Mouse (Mus musculus) midbrain, embryonic 12.5 days (tissue): Measurements from ENCODE around the gene Hs6st1. TPM values are rescaled to one million over a fixed set of nuclear protein-coding genes. Genes with fewer than 3 reads are reported as not detected.

Experiments used
- ATAC-seq: fragments of 200-750 bp; cut with Nextera tagmentation; 2 replicates; pipeline ENCODE4 v1.8.0; 2017; ENCODE audit warnings: low read depth, moderate TSS enrichment, moderate library complexity; ENCODE audit not compliant: low FRiP score
- H3K27ac ChIP-seq: fragments of 300-500 bp; sonication (generic); replicated peaks from 2 replicates; pipeline ENCODE4 v1.5.1; 2016; ENCODE audit warnings: mild to moderate bottlenecking
- H3K27me3 ChIP-seq: fragments of 300-500 bp; sonication (generic); 2 replicates; pipeline ENCODE4 v1.6.1; 2016; ENCODE audit warnings: mild to moderate bottlenecking
- H3K36me3 ChIP-seq: fragments of 300-500 bp; sonication (generic); 2 replicates; pipeline ENCODE4 v1.6.1; 2016
- H3K4me1 ChIP-seq: fragments of 300-500 bp; sonication (generic); 2 replicates; pipeline ENCODE4 v1.6.1; 2016
- H3K4me2 ChIP-seq: fragments of 300-500 bp; sonication (generic); replicated peaks from 2 replicates; pipeline ENCODE4 v1.6.1; 2016; ENCODE audit warnings: mild to moderate bottlenecking, moderate library complexity
- H3K4me3 ChIP-seq: fragments of 300-500 bp; sonication (generic); 2 replicates; pipeline ENCODE4 v1.5.1; 2016; ENCODE audit warnings: mild to moderate bottlenecking
- H3K9ac ChIP-seq: fragments of 300-500 bp; sonication (generic); replicated peaks from 2 replicates; pipeline ENCODE4 v1.6.1; 2016; ENCODE audit warnings: mild to moderate bottlenecking, moderate library complexity
- H3K9me3 ChIP-seq: fragments of 300-500 bp; sonication (generic); 2 replicates; pipeline ENCODE4 v1.6.1; 2016; ENCODE audit warnings: mild to moderate bottlenecking
- WGBS: fragments of 180-500 bp; shearing (Covaris S2); methylation state at CpG from one replicate; pipeline ENCODE4 v1.1.7; 2016; 5-methylcytosine and 5-hydroxymethylcytosine counted together
- microRNA-seq: library from miRNA; unstranded; fragments of <30 nt; microRNA quantifications from one replicate; pipeline ENCODE4, GENCODE M21; 2017
- polyA plus RNA-seq: library from polyadenylated mRNA; unstranded; fragments of >200 nt; fragmentation: Nextera tagmentation; extraction: Ambion mirVana; gene quantifications from 2 replicates; pipeline ENCODE4 v1.2.1, GENCODE M21; 2016

The Hs6st1 gene
- polyA plus RNA-seq, 1 experiment from 2014 or later = 10.8 TPM

DNA sequence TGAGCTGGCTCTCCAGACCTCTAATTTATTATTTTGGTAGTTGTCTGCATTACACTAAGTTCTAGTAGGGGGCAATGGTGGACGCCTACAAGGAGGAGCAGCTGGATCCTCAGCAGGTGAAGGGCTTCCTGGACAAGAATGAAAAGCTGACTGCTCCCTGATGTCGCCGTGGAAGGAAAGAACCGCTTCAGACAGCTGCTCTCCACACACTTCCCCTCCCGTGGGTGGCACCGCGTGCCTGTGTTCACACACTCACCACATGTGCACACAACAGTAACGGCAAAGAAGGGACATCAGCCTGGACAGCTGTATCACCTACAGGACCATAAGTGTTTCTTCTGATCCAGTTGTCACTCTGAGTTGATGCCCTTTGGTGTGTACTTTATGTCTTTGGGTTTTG, 64.8 kb downstream of the Hs6st1 start:
- no peak overlapping the region for H3K27ac ChIP-seq
- WGBS = 76% methylated on average over 8 of the region's 8 CpGs
- no peak overlapping the region for H3K9ac ChIP-seq
- H3K4me2 ChIP-seq = no peak overlapping the region
- H3K4me1 ChIP-seq = peaks cover 3% of the 10 kb centered on the region; the same call in 1 of the 2 replicates
- H3K4me3 ChIP-seq = no peak overlapping the region
- H3K36me3 ChIP-seq = no peaks in the 10 kb centered on the region
- no peaks in the 10 kb centered on the region for H3K27me3 ChIP-seq
- no peak for ATAC-seq
- no peaks in the 10 kb centered on the region for H3K9me3 ChIP-seq

DNA sequence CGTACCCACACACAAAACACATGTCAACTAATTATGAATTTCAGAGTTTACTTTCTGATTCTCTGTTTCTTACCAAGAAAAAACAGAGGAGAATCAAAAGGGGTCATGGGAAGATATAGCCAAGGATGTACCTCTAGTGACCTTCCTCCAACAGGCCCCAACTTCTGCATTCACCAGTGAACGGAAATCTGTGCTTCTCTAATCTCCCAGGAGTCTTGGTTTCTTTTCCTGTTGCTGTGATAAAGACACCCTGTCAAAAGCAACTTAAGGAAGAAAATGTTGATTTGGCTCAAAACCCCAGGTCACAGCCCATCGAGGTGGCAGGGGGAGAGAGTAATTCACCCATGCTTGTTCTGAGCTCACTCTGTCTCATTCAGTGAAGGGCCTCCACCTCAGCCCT, 65.4 kb downstream of the Hs6st1 start:
- 85% methylated on average over 3 of the region's 3 CpGs for WGBS
- no peak for ATAC-seq

GRCm38 (mm10) chr1:36134584-36134983, 66.4 kb downstream of the Hs6st1 start:
- no peak overlapping the region for H3K4me2 ChIP-seq
- no peak overlapping the region for H3K9ac ChIP-seq
- H3K27ac ChIP-seq = no peak overlapping the region
- H3K36me3 ChIP-seq = no peaks in the 10 kb centered on the region
- no peak for ATAC-seq
- WGBS = 3% methylated on average over 3 of the region's 3 CpGs
- H3K4me1 ChIP-seq = peaks cover 3% of the 10 kb centered on the region; the same call in 1 of the 2 replicates
- H3K9me3 ChIP-seq = no peaks in the 10 kb centered on the region
- H3K4me3 ChIP-seq = no peak overlapping the region
- H3K27me3 ChIP-seq = no peaks in the 10 kb centered on the region

More for the DNA sequence above, 65.4 kb downstream of the Hs6st1 start:
- H3K9me3 ChIP-seq = no peaks in the 10 kb centered on the region
- no peaks in the 10 kb centered on the region for H3K27me3 ChIP-seq
- H3K4me2 ChIP-seq = no peak overlapping the region
- H3K4me1 ChIP-seq = peaks cover 3% of the 10 kb centered on the region; the same call in 1 of the 2 replicates
- H3K9ac ChIP-seq = no peak overlapping the region
- no peak overlapping the region for H3K4me3 ChIP-seq
- no peak overlapping the region for H3K27ac ChIP-seq
- H3K36me3 ChIP-seq = no peaks in the 10 kb centered on the region

GRCm38 (mm10) chr1:36140311-36140710, 72.1 kb downstream of the Hs6st1 start:
- 94% methylated on average over 15 of the region's 15 CpGs for WGBS
- no peak overlapping the region for H3K27ac ChIP-seq
- no peaks in the 10 kb centered on the region for H3K27me3 ChIP-seq
- H3K4me3 ChIP-seq = no peak overlapping the region
- H3K9ac ChIP-seq = no peak overlapping the region
- H3K36me3 ChIP-seq = peaks cover 35% of the 10 kb centered on the region
- no peaks in the 10 kb centered on the region for H3K9me3 ChIP-seq
- H3K4me2 ChIP-seq = no peak overlapping the region
- no peaks in the 10 kb centered on the region for H3K4me1 ChIP-seq
- no peak for ATAC-seq

- 58% methylated on average over 1 of the region's 1 CpGs for WGBS
- Histone ChIP-seq H3K36me3 (peaks cover 79% of the 10 kb centered on the region), H3K4me2 (no peak overlapping the region), H3K9me3 (no peaks in the 10 kb centered on the region), H3K9ac (no peak overlapping the region), H3K27me3 (no peaks in the 10 kb centered on the region), H3K4me3 (no peak overlapping the region), H3K27ac (no peak overlapping the region), H3K4me1 (no peaks in the 10 kb centered on the region)
- ATAC-seq = no peak
Measured at GRCm38 (mm10) chr1:36145050-36145449, 76.8 kb downstream of the Hs6st1 start.

GRCm38 (mm10) chr1:36148809-36149208, 80.6 kb downstream of the Hs6st1 start:
- no peak for ATAC-seq
- H3K36me3 ChIP-seq = peaks cover 92% of the 10 kb centered on the region
- H3K9me3 ChIP-seq = no peaks in the 10 kb centered on the region
- 71% methylated on average over 2 of the region's 2 CpGs for WGBS
- H3K27me3 ChIP-seq = no peaks in the 10 kb centered on the region
- H3K27ac ChIP-seq = no peak overlapping the region
- H3K4me3 ChIP-seq = no peak overlapping the region
- H3K9ac ChIP-seq = no peak overlapping the region
- H3K4me2 ChIP-seq = no peak overlapping the region
- no peaks in the 10 kb centered on the region for H3K4me1 ChIP-seq

GRCm38 (mm10) chr1:36149411-36149810, 81.2 kb downstream of the Hs6st1 start:
- Histone ChIP-seq H3K9ac (no peak overlapping the region), H3K36me3 (peaks cover 92% of the 10 kb centered on the region), H3K9me3 (no peaks in the 10 kb centered on the region), H3K4me3 (no peak overlapping the region), H3K4me1 (no peaks in the 10 kb centered on the region), H3K4me2 (no peak overlapping the region), H3K27me3 (no peaks in the 10 kb centered on the region), H3K27ac (no peak overlapping the region)
- 74% methylated on average over 1 of the region's 1 CpGs for WGBS
- ATAC-seq = no peak

Small RNA genes lying within 50 kb of the gene (microRNA-seq; reads per million reads assigned to microRNA genes)
- gene Mir6897 = 7.2 reads per million, percentile 23 among the genes with 10 or more reads in this experiment

Other genes starting within 250 kb of the Hs6st1 start
- 63.4 and 64.1 TPM in 2 replicates for gene Uggt1, start 176.3 kb downstream of the Hs6st1 start, polyA plus RNA-seq
- gene Neurl3, start 206.3 kb downstream of the Hs6st1 start, polyA plus RNA-seq = 0.31 and 0.43 TPM in 2 replicates
- gene Arid5a, start 239.3 kb downstream of the Hs6st1 start, polyA plus RNA-seq = 2.9 and 3.1 TPM in 2 replicates